9 mouse cellular contexts compared by ENCODE assay signal in the genomic region with DNA sequence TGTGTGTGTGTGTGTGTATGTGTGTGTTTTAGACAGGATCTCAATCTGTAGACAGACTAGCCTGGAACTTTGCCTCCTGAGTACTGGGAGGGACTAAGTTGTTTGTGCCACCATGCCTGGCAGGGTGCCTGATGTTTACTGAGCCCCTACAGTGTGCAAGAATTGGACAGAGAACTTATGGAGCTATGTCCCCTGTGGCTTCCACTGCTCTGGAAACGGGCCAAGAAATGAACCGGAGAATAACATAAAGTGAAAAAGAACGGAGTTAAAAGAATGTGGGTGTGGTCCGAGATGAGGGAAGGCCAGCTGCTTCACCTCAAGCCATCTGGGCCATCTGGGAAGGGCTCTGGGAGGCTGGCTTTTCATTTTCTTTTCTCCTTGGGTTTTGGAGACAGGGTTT. TPM values are rescaled to one million over a fixed set of nuclear protein-coding genes. Genes with fewer than 3 reads are reported as not detected.
DNase-seq lines count a peak whose midpoint lies in the region; ATAC-seq and TF ChIP-seq lines count a peak whose summit lies in the region.
"Had no signal": no experiment of that assay in that cellular context is flagged by ENCODE, and none has a peak within 500 bp of the region (broad histone marks: within the 10 kb centered on the region; RNA-seq: fewer than 3 reads in every experiment).

No protein-coding gene starts in this region.

- H3K79me2 ChIP-seq in macrophage (ENCODE audit: inconsistent target), result peaks cover 83% of the 10 kb centered on the region

- DNase-seq in adrenal gland, postnatal 25 days, result peak; percentile 27
- no peak for DNase-seq in adrenal gland, adult 18-20 months (ENCODE audit: low spot score in 2 of 2)
- DNase-seq in midbrain, postnatal 0 days (ENCODE audit: low spot score), result peak; percentile 53
- no peak for DNase-seq in cerebellum, postnatal 14 days
- no peak for DNase-seq in spleen, adult 12 weeks (ENCODE audit: low spot score)

- no peak overlapping the region for H3K4me2 ChIP-seq in midbrain, postnatal 0 days (ENCODE audit: low read depth, low read length, poor library complexity, severe bottlenecking)
- no peak overlapping the region for H3K4me2 ChIP-seq in midbrain, embryonic 13.5 days (replicated peaks)
- H3K4me2 ChIP-seq in intestine, embryonic 16.5 days (ENCODE audit: low read depth, low read length), result no peak overlapping the region
- H3K4me2 ChIP-seq: heart, embryonic 13.5 days had no signal

- WGBS in midbrain, postnatal 0 days, result 33% methylated on average over 4 of the region's 4 CpGs
- WGBS in midbrain, embryonic 13.5 days, result 46% methylated on average over 4 of the region's 4 CpGs
- 7% methylated on average over 4 of the region's 4 CpGs for WGBS in intestine, embryonic 16.5 days
- WGBS in macrophage (ENCODE audit: missing documents), result 42% methylated on average over 2 of the region's 4 CpGs

- H3K9ac ChIP-seq in midbrain, postnatal 0 days (replicated peaks; ENCODE audit: low read length, poor library complexity, severe bottlenecking), result no peak overlapping the region
- no peak overlapping the region for H3K9ac ChIP-seq in midbrain, embryonic 13.5 days (replicated peaks)
- H3K9ac ChIP-seq in intestine, embryonic 16.5 days (ENCODE audit: low read depth, low read length), result no peak overlapping the region
- H3K9ac ChIP-seq: heart, embryonic 13.5 days had no signal

- H3K27ac ChIP-seq in midbrain, postnatal 0 days (ENCODE audit: low read depth, low read length), result no peak overlapping the region
- H3K27ac ChIP-seq in midbrain, embryonic 13.5 days, result no peak overlapping the region
- no peak overlapping the region for H3K27ac ChIP-seq in intestine, embryonic 16.5 days (ENCODE audit: low read length)
- H3K27ac ChIP-seq in macrophage, result peak overlapping the region; percentile 94
- H3K27ac ChIP-seq: heart, embryonic 13.5 days had no signal

- ATAC-seq in midbrain, postnatal 0 days (ENCODE audit: low FRiP score), result no peak
- no peak for ATAC-seq in midbrain, embryonic 13.5 days
- peak; percentile 14 for ATAC-seq in intestine, embryonic 16.5 days

- H3K4me1 ChIP-seq in midbrain, postnatal 0 days (ENCODE audit: insufficient read depth, low read length), result no peaks in the 10 kb centered on the region
- H3K4me1 ChIP-seq in midbrain, embryonic 13.5 days (replicated peaks), result peaks cover 45% of the 10 kb centered on the region
- peaks cover 53% of the 10 kb centered on the region for H3K4me1 ChIP-seq in intestine, embryonic 16.5 days (ENCODE audit: control insufficient read depth, insufficient read depth, low read length)

- peaks cover 5% of the 10 kb centered on the region; the same call in 1 of the 2 replicates for H3K27me3 ChIP-seq in midbrain, postnatal 0 days (ENCODE audit: insufficient read depth, low read length)
- H3K27me3 ChIP-seq in midbrain, embryonic 13.5 days, result peaks cover 15% of the 10 kb centered on the region
- no peaks in the 10 kb centered on the region for H3K27me3 ChIP-seq in intestine, embryonic 16.5 days (replicated peaks; ENCODE audit: control insufficient read depth, insufficient read depth, low read length)

- H3K4me3 ChIP-seq in midbrain, postnatal 0 days (ENCODE audit: low read depth, low read length), result no peak overlapping the region
- H3K4me3 ChIP-seq in midbrain, embryonic 13.5 days (replicated peaks), result no peak overlapping the region
- H3K4me3 ChIP-seq in intestine, embryonic 16.5 days (ENCODE audit: low read length), result no peak overlapping the region
- H3K4me3 ChIP-seq in macrophage (ENCODE audit: inconsistent target), result no peak overlapping the region
- H3K4me3 ChIP-seq: heart, embryonic 13.5 days had no signal

- H3K36me3 ChIP-seq in midbrain, postnatal 0 days (ENCODE audit: insufficient read depth, low read length), result no peaks in the 10 kb centered on the region
- no peaks in the 10 kb centered on the region for H3K36me3 ChIP-seq in midbrain, embryonic 13.5 days
- H3K36me3 ChIP-seq in intestine, embryonic 16.5 days (ENCODE audit: control insufficient read depth, insufficient read depth, low read length), result no peaks in the 10 kb centered on the region
- peaks cover 7% of the 10 kb centered on the region; the same call in 1 of the 2 replicates for H3K36me3 ChIP-seq in macrophage (ENCODE audit: inconsistent target)
- H3K36me3 ChIP-seq: heart, embryonic 13.5 days had no signal

- no peaks in the 10 kb centered on the region for H3K9me3 ChIP-seq in midbrain, postnatal 0 days (ENCODE audit: low read length)
- H3K9me3 ChIP-seq in midbrain, embryonic 13.5 days, result no peaks in the 10 kb centered on the region
- no peaks in the 10 kb centered on the region for H3K9me3 ChIP-seq in intestine, embryonic 16.5 days (ENCODE audit: control insufficient read depth, low read length)
- H3K9me3 ChIP-seq: heart, embryonic 13.5 days had no signal

- TF ChIP-seq CTCF in midbrain, postnatal 0 days (IDR thresholded peaks at IDR 0.05), result no peak

RNA-seq across cellular contexts. Expression of gene Slc8b1, which starts 3.8 kb away (rescaled TPM):
- total RNA-seq in adrenal gland, postnatal 25 days (2021), result 34.5 and 55.3 TPM in 2 replicates
- total RNA-seq in adrenal gland, adult 18-20 months (2021), result 10 to 100 TPM; 26.4 to 31.7 TPM
- 1.9 and 2.1 TPM in 2 replicates for total RNA-seq in midbrain, postnatal 0 days (2014; rRNA removed)
- 2.5 and 2.7 TPM in 2 replicates for polyA plus RNA-seq in midbrain, postnatal 0 days (2015; fragmentation: Nextera tagmentation; extraction: Ambion mirVana)
- polyA plus RNA-seq in midbrain, embryonic 13.5 days (2015; fragmentation: Nextera tagmentation; extraction: Ambion mirVana), result 2.3 and 2.4 TPM in 2 replicates
- 6.9 and 7.6 TPM in 2 replicates for polyA plus RNA-seq in intestine, embryonic 16.5 days (2015; fragmentation: Nextera tagmentation; extraction: Ambion mirVana)
- 100 to 1,000 TPM in 25 of 26 experiments, 10 to 100 TPM in 1; 86.6 to 485 (median 263) TPM for total RNA-seq in macrophage (2018; cell fraction: chromatin; rRNA removed)
- total RNA-seq in macrophage (2018; cell fraction: cytosol; rRNA removed), result 10 to 100 TPM; 34.2 to 96.4 (median 63.3) TPM
- total RNA-seq in macrophage (2018; cell fraction: nucleus; rRNA removed), result 100 to 1,000 TPM in 25 of 26 experiments, 10 to 100 TPM in 1; 99.8 to 297 (median 210) TPM
- polyA plus RNA-seq in macrophage (2018), result 25.5 to 66.8 TPM (median 27.4 TPM) in 3 replicates

RNA-seq across cellular contexts. Expression of gene Plbd2, which starts 11.3 kb away (rescaled TPM):
- total RNA-seq in adrenal gland, postnatal 25 days (2021), result 76.4 and 93.3 TPM in 2 replicates
- 10 to 100 TPM; 76.9 to 90.1 TPM for total RNA-seq in adrenal gland, adult 18-20 months (2021)
- 26.7 and 27.9 TPM in 2 replicates for total RNA-seq in midbrain, postnatal 0 days (2014; rRNA removed)
- 49.9 and 52.9 TPM in 2 replicates for polyA plus RNA-seq in midbrain, postnatal 0 days (2015; fragmentation: Nextera tagmentation; extraction: Ambion mirVana)
- 25.1 and 29.3 TPM in 2 replicates for polyA plus RNA-seq in midbrain, embryonic 13.5 days (2015; fragmentation: Nextera tagmentation; extraction: Ambion mirVana)
- polyA plus RNA-seq in intestine, embryonic 16.5 days (2015; fragmentation: Nextera tagmentation; extraction: Ambion mirVana), result 43.9 and 46.9 TPM in 2 replicates
- 100 to 1,000 TPM in 6 of 26 experiments, 10 to 100 TPM in 20; 30.9 to 203 (median 69.0) TPM for total RNA-seq in macrophage (2018; cell fraction: chromatin; rRNA removed)
- 100 to 1,000 TPM in 14 of 26 experiments, 10 to 100 TPM in 12; 63.3 to 169 (median 102) TPM for total RNA-seq in macrophage (2018; cell fraction: cytosol; rRNA removed)
- 100 to 1,000 TPM in 18 of 26 experiments, 10 to 100 TPM in 8; 67.5 to 184 (median 120) TPM for total RNA-seq in macrophage (2018; cell fraction: nucleus; rRNA removed)
- polyA plus RNA-seq in macrophage (2018), result 95.1 to 104 TPM (median 96.6 TPM) in 3 replicates

RNA-seq across cellular contexts. Expression of gene Sds, which starts 38.4 kb away (rescaled TPM):
- 2.9 TPM in 1 of 2 replicates, not detected in the other for total RNA-seq in adrenal gland, postnatal 25 days (2021)
- not detected for total RNA-seq in adrenal gland, adult 18-20 months (2021)
- not detected in 2 replicates for total RNA-seq in midbrain, postnatal 0 days (2014; rRNA removed)
- polyA plus RNA-seq in midbrain, postnatal 0 days (2015; fragmentation: Nextera tagmentation; extraction: Ambion mirVana), result 0.17 and 0.23 TPM in 2 replicates
- 0.32 TPM in 1 of 2 replicates, not detected in the other for polyA plus RNA-seq in midbrain, embryonic 13.5 days (2015; fragmentation: Nextera tagmentation; extraction: Ambion mirVana)
- polyA plus RNA-seq in intestine, embryonic 16.5 days (2015; fragmentation: Nextera tagmentation; extraction: Ambion mirVana), result 0.18 and 0.37 TPM in 2 replicates
- total RNA-seq in macrophage (2018; cell fraction: chromatin; rRNA removed), result not detected
- total RNA-seq in macrophage (2018; cell fraction: cytosol; rRNA removed), result not detected
- total RNA-seq in macrophage (2018; cell fraction: nucleus; rRNA removed), result not detected
- not detected in 3 replicates for polyA plus RNA-seq in macrophage (2018)
- polyA plus RNA-seq: heart, embryonic 13.5 days had no signal

RNA-seq across cellular contexts. Expression of gene Sdsl, which starts 42.1 kb away (rescaled TPM):
- 65.0 and 99.0 TPM in 2 replicates for total RNA-seq in adrenal gland, postnatal 25 days (2021)
- 10 to 100 TPM; 55.6 to 78.2 TPM for total RNA-seq in adrenal gland, adult 18-20 months (2021)
- total RNA-seq in midbrain, postnatal 0 days (2014; rRNA removed), result 3.4 and 4.4 TPM in 2 replicates
- 5.8 and 6.0 TPM in 2 replicates for polyA plus RNA-seq in midbrain, postnatal 0 days (2015; fragmentation: Nextera tagmentation; extraction: Ambion mirVana)
- polyA plus RNA-seq in midbrain, embryonic 13.5 days (2015; fragmentation: Nextera tagmentation; extraction: Ambion mirVana), result 6.8 and 9.5 TPM in 2 replicates
- polyA plus RNA-seq in intestine, embryonic 16.5 days (2015; fragmentation: Nextera tagmentation; extraction: Ambion mirVana), result 19.9 and 20.2 TPM in 2 replicates
- not detected for total RNA-seq in macrophage (2018; cell fraction: chromatin; rRNA removed)
- total RNA-seq in macrophage (2018; cell fraction: cytosol; rRNA removed), result under 1 TPM in 1 of 26 experiments, not detected in 25; 0.18 TPM
- not detected for total RNA-seq in macrophage (2018; cell fraction: nucleus; rRNA removed)
- polyA plus RNA-seq in macrophage (2018), result not detected in 3 replicates

Comparison
In these comparisons a context has a peak if more than half of its experiments do, and no peak if none do; other contexts are left out.
1. DNase-seq: peak in adrenal gland, postnatal 25 days (single experiment) and midbrain, postnatal 0 days (single experiment); none in adrenal gland, adult 18-20 months (0 of 2), cerebellum, postnatal 14 days (0 of 2) and spleen, adult 12 weeks (single experiment).